Mouse (Mus musculus) liver, adult 2 months (tissue): ENCODE data around the gene H6pd.

Experiments used
- CTCF ChIP-seq: fragments of 200-500 bp; IDR thresholded peaks from 2 replicates; pipeline ENCODE4 v1.5.1; 2011; ENCODE audit warnings: low read depth, low read length, control low read depth
- POLR2A ChIP-seq: fragments of 200-500 bp; IDR thresholded peaks from 2 replicates; pipeline ENCODE4 v1.6.1; 2011; ENCODE audit warnings: low read length, control low read depth; ENCODE audit not compliant: insufficient read depth; ENCODE audit errors: extremely low read depth

GRCm38 (mm10) chr4:150038533-150038932 lies 29.7 kb upstream of the H6pd start:
- TF ChIP-seq CTCF (no peak), POLR2A (no peak)
